Mouse (Mus musculus): ENCODE data around the gene Gen1. TPM values are rescaled to one million over a fixed set of nuclear protein-coding genes. Genes with fewer than 3 reads are reported as not detected.

Gen1 gene
- polyA plus RNA-seq (2015; fragmentation: Nextera tagmentation; extraction: Ambion mirVana) = 8.5 and 11.7 TPM in 2 replicates

GRCm38 (mm10) chr12:11265382-11266281 is at the start of gene Gen1, which contains the start of gene Smc6:
TSS of gene Gen1 (minus strand) at chr12:11265801.
TSS of gene Smc6 (plus strand) at chr12:11265886.
- Histone ChIP-seq H3K4me3 (ENCODE audit: low read length) (peak within 1 kb of the TSS; percentile 76), H3K27ac (ENCODE audit: low read length) (peak within 1 kb of the TSS; percentile 93), H3K4me2 (ENCODE audit: low read depth, low read length) (peak within 1 kb of the TSS; percentile 76), H3K9me3 (ENCODE audit: control insufficient read depth, low read length) (no peaks in the 10 kb centered on the region), H3K4me1 (replicated peaks; ENCODE audit: control insufficient read depth, insufficient read depth, low read length) (peaks cover 24% of the 10 kb centered on the region), H3K9ac (ENCODE audit: low read length) (peak within 1 kb of the TSS; percentile 91), H3K36me3 (ENCODE audit: control insufficient read depth, insufficient read depth, low read length) (no peaks in the 10 kb centered on the region), H3K27me3 (ENCODE audit: control insufficient read depth, insufficient read depth, low read depth, low read length) (no peaks in the 10 kb centered on the region)
- peak; percentile 98 for ATAC-seq (ENCODE audit: low read depth)
- under 1% methylated on average over 55 of the region's 83 CpGs for WGBS

GRCm38 (mm10) chr12:11313840-11314239 is 48.2 kb upstream of the Gen1 start:
- 47% methylated on average over 1 of the region's 1 CpGs for WGBS
- peaks cover 21% of the 10 kb centered on the region for H3K36me3 ChIP-seq (ENCODE audit: control insufficient read depth, insufficient read depth, low read length)

GRCm38 (mm10) chr12:11311106-11311505 is 45.5 kb upstream of the Gen1 start:
- ATAC-seq (ENCODE audit: low read depth) = no peak
- Histone ChIP-seq H3K9me3 (ENCODE audit: control insufficient read depth, low read length) (no peaks in the 10 kb centered on the region), H3K36me3 (ENCODE audit: control insufficient read depth, insufficient read depth, low read length) (peaks cover 28% of the 10 kb centered on the region), H3K27ac (ENCODE audit: low read length) (no peak overlapping the region), H3K27me3 (ENCODE audit: control insufficient read depth, insufficient read depth, low read depth, low read length) (no peaks in the 10 kb centered on the region), H3K4me2 (ENCODE audit: low read depth, low read length) (no peak overlapping the region), H3K4me3 (ENCODE audit: low read length) (no peak overlapping the region), H3K4me1 (replicated peaks; ENCODE audit: control insufficient read depth, insufficient read depth, low read length) (no peaks in the 10 kb centered on the region), H3K9ac (ENCODE audit: low read length) (no peak overlapping the region)
- WGBS = 98% methylated on average over 2 of the region's 2 CpGs

More at GRCm38 (mm10) chr12:11313840-11314239, 48.2 kb upstream of the Gen1 start:
- H3K9ac ChIP-seq (ENCODE audit: low read length) = no peak overlapping the region
- H3K4me3 ChIP-seq (ENCODE audit: low read length) = no peak overlapping the region
- H3K4me2 ChIP-seq (ENCODE audit: low read depth, low read length) = no peak overlapping the region
- no peaks in the 10 kb centered on the region for H3K4me1 ChIP-seq (replicated peaks; ENCODE audit: control insufficient read depth, insufficient read depth, low read length)
- H3K27ac ChIP-seq (ENCODE audit: low read length) = no peak overlapping the region
- no peaks in the 10 kb centered on the region for H3K27me3 ChIP-seq (ENCODE audit: control insufficient read depth, insufficient read depth, low read depth, low read length)
- ATAC-seq (ENCODE audit: low read depth) = no peak
- H3K9me3 ChIP-seq (ENCODE audit: control insufficient read depth, low read length) = no peaks in the 10 kb centered on the region

GRCm38 (mm10) chr12:11306753-11307645 is 41.4 kb upstream of the Gen1 start:
- Histone ChIP-seq H3K9ac (ENCODE audit: low read length) (no peak overlapping the region), H3K27ac (ENCODE audit: low read length) (no peak overlapping the region), H3K9me3 (ENCODE audit: control insufficient read depth, low read length) (no peaks in the 10 kb centered on the region), H3K27me3 (ENCODE audit: control insufficient read depth, insufficient read depth, low read depth, low read length) (no peaks in the 10 kb centered on the region), H3K4me1 (replicated peaks; ENCODE audit: control insufficient read depth, insufficient read depth, low read length) (no peaks in the 10 kb centered on the region), H3K4me3 (ENCODE audit: low read length) (no peak overlapping the region), H3K4me2 (ENCODE audit: low read depth, low read length) (no peak overlapping the region), H3K36me3 (ENCODE audit: control insufficient read depth, insufficient read depth, low read length) (peaks cover 29% of the 10 kb centered on the region)
- WGBS = 71% methylated on average over 8 of the region's 8 CpGs
- no peak for ATAC-seq (ENCODE audit: low read depth)

- no peaks in the 10 kb centered on the region for H3K9me3 ChIP-seq (ENCODE audit: control insufficient read depth, low read length)
- H3K27me3 ChIP-seq (ENCODE audit: control insufficient read depth, insufficient read depth, low read depth, low read length) = no peaks in the 10 kb centered on the region
- no peak overlapping the region for H3K4me3 ChIP-seq (ENCODE audit: low read length)
- no peaks in the 10 kb centered on the region for H3K4me1 ChIP-seq (replicated peaks; ENCODE audit: control insufficient read depth, insufficient read depth, low read length)
- H3K4me2 ChIP-seq (ENCODE audit: low read depth, low read length) = no peak overlapping the region
- H3K36me3 ChIP-seq (ENCODE audit: control insufficient read depth, insufficient read depth, low read length) = peaks cover 27% of the 10 kb centered on the region
- 95% methylated on average over 1 of the region's 1 CpGs for WGBS
- no peak for ATAC-seq (ENCODE audit: low read depth)
- no peak overlapping the region for H3K27ac ChIP-seq (ENCODE audit: low read length)
- H3K9ac ChIP-seq (ENCODE audit: low read length) = no peak overlapping the region
Observed at GRCm38 (mm10) chr12:11300858-11301257, 35.3 kb upstream of the Gen1 start.

GRCm38 (mm10) chr12:11286382-11286781 is 20.8 kb upstream of the Gen1 start:
- H3K36me3 ChIP-seq (ENCODE audit: control insufficient read depth, insufficient read depth, low read length) = peaks cover 36% of the 10 kb centered on the region
- no peak overlapping the region for H3K4me3 ChIP-seq (ENCODE audit: low read length)
- H3K27ac ChIP-seq (ENCODE audit: low read length) = no peak overlapping the region
- H3K9ac ChIP-seq (ENCODE audit: low read length) = no peak overlapping the region
- no peaks in the 10 kb centered on the region for H3K4me1 ChIP-seq (replicated peaks; ENCODE audit: control insufficient read depth, insufficient read depth, low read length)
- 85% methylated on average over 2 of the region's 2 CpGs for WGBS
- no peak overlapping the region for H3K4me2 ChIP-seq (ENCODE audit: low read depth, low read length)
- no peaks in the 10 kb centered on the region for H3K9me3 ChIP-seq (ENCODE audit: control insufficient read depth, low read length)
- no peak for ATAC-seq (ENCODE audit: low read depth)
- H3K27me3 ChIP-seq (ENCODE audit: control insufficient read depth, insufficient read depth, low read depth, low read length) = no peaks in the 10 kb centered on the region

- H3K9me3 ChIP-seq (ENCODE audit: control insufficient read depth, low read length) = no peaks in the 10 kb centered on the region
- H3K36me3 ChIP-seq (ENCODE audit: control insufficient read depth, insufficient read depth, low read length) = peaks cover 35% of the 10 kb centered on the region
- no peaks in the 10 kb centered on the region for H3K27me3 ChIP-seq (ENCODE audit: control insufficient read depth, insufficient read depth, low read depth, low read length)
- H3K9ac ChIP-seq (ENCODE audit: low read length) = no peak overlapping the region
- no peak overlapping the region for H3K4me3 ChIP-seq (ENCODE audit: low read length)
- no peak overlapping the region for H3K27ac ChIP-seq (ENCODE audit: low read length)
- H3K4me1 ChIP-seq (replicated peaks; ENCODE audit: control insufficient read depth, insufficient read depth, low read length) = no peaks in the 10 kb centered on the region
- H3K4me2 ChIP-seq (ENCODE audit: low read depth, low read length) = no peak overlapping the region
- 93% methylated on average over 2 of the region's 2 CpGs for WGBS
- ATAC-seq (ENCODE audit: low read depth) = no peak
Observed at GRCm38 (mm10) chr12:11281584-11281983, 16.0 kb upstream of the Gen1 start.

GRCm38 (mm10) chr12:11279886-11280285 is 14.3 kb upstream of the Gen1 start:
- Histone ChIP-seq H3K4me1 (replicated peaks; ENCODE audit: control insufficient read depth, insufficient read depth, low read length) (no peaks in the 10 kb centered on the region), H3K36me3 (ENCODE audit: control insufficient read depth, insufficient read depth, low read length) (peaks cover 27% of the 10 kb centered on the region), H3K4me3 (ENCODE audit: low read length) (no peak overlapping the region), H3K9me3 (ENCODE audit: control insufficient read depth, low read length) (no peaks in the 10 kb centered on the region), H3K27ac (ENCODE audit: low read length) (no peak overlapping the region), H3K9ac (ENCODE audit: low read length) (no peak overlapping the region), H3K4me2 (ENCODE audit: low read depth, low read length) (no peak overlapping the region), H3K27me3 (ENCODE audit: control insufficient read depth, insufficient read depth, low read depth, low read length) (no peaks in the 10 kb centered on the region)
- no peak for ATAC-seq (ENCODE audit: low read depth)
- 83% methylated on average over 3 of the region's 3 CpGs for WGBS

GRCm38 (mm10) chr12:11277207-11277606 is 11.6 kb upstream of the Gen1 start:
- ATAC-seq (ENCODE audit: low read depth) = no peak
- Histone ChIP-seq H3K4me3 (ENCODE audit: low read length) (no peak overlapping the region), H3K9ac (ENCODE audit: low read length) (no peak overlapping the region), H3K4me1 (replicated peaks; ENCODE audit: control insufficient read depth, insufficient read depth, low read length) (no peaks in the 10 kb centered on the region), H3K9me3 (ENCODE audit: control insufficient read depth, low read length) (no peaks in the 10 kb centered on the region), H3K36me3 (ENCODE audit: control insufficient read depth, insufficient read depth, low read length) (peaks cover 29% of the 10 kb centered on the region), H3K4me2 (ENCODE audit: low read depth, low read length) (no peak overlapping the region), H3K27ac (ENCODE audit: low read length) (no peak overlapping the region), H3K27me3 (ENCODE audit: control insufficient read depth, insufficient read depth, low read depth, low read length) (no peaks in the 10 kb centered on the region)
- 91% methylated on average over 6 of the region's 6 CpGs for WGBS
